Mouse (Mus musculus) embryonic fibroblast, embryonic 13.5 days (primary cell): ENCODE data around the gene Dcp1a. TPM values are rescaled to one million over a fixed set of nuclear protein-coding genes. Genes with fewer than 3 reads are reported as not detected.
A peak's percentile ranks its signal among the peaks of the same experiment; 100 is the strongest.
"Not testable (repeated sequence)": the region's sequence is repeated elsewhere in the genome, so short reads cannot be mapped to it uniquely, and the experiment has no call there.

Experiments
- H3K27ac ChIP-seq: 2 replicates; pipeline ENCODE4 v1.5.1; 2012; ENCODE audit warnings: low read length, control low read depth, inconsistent platforms; ENCODE audit not compliant: insufficient read depth
- H3K4me1 ChIP-seq: 2 replicates; pipeline ENCODE4 v1.6.1; 2011; ENCODE audit warnings: low read length; ENCODE audit not compliant: control insufficient read depth, insufficient read depth
- H3K4me3 ChIP-seq: 2 replicates; pipeline ENCODE4 v1.5.1; 2011; ENCODE audit warnings: mild to moderate bottlenecking, control low read depth, low read length; ENCODE audit not compliant: insufficient read depth
- CTCF ChIP-seq: IDR thresholded peaks from 2 replicates; pipeline ENCODE4 v1.5.1; 2011; ENCODE audit warnings: mild to moderate bottlenecking, control low read depth, low read length, moderate library complexity, borderline replicate concordance; ENCODE audit not compliant: insufficient read depth
- POLR2A ChIP-seq: IDR thresholded peaks from 2 replicates; pipeline ENCODE4 v1.6.1; 2011; ENCODE audit warnings: low read depth, mild to moderate bottlenecking, control low read depth, low read length, moderate library complexity
- polyA plus RNA-seq: library from polyadenylated mRNA; stranded (reverse); fragments of >200 nt; gene quantifications from 2 replicates; pipeline ENCODE4 v1.2.4, GENCODE M21; 2011; ENCODE audit warnings: low read depth; ENCODE audit not compliant: missing spikeins, insufficient read length

Gene Dcp1a
- polyA plus RNA-seq, 1 experiment = 26.0 TPM

DNA sequence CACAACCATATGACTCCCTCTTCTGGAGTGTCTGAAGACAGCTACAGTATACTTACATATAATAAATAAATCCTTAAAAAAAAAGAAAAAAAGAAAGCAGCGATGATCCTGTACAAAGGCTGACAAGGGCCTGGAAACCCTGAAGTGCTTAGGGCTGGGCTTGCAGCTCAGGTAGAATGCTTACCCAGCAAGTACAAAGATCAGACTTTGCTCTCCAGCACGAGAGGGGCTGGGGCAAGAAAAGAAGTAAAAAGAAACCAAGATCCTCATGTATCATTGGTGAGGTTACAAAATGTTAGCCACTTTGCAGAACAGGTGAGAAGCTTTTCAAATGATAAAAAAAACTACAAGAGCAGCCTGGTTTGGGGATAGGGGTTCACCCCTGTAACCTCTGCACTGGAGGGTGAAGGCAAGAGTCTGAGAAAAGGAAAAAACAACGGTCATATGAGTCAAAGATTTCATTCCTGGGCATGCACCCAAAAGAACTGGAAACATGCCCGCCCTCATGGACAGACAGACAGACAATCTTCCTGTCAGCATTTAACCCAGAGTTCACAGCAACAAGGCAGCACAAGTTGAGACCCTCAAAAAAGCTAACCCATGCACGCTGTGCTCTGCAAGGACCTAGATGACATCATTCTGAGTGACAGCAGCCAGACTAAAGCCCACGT lies 54.6 kb downstream of the Dcp1a start:
- no peak overlapping the region for H3K27ac ChIP-seq
- H3K4me3 ChIP-seq = no peak overlapping the region
- no peak for TF ChIP-seq POLR2A
- no peak for TF ChIP-seq CTCF
- H3K4me1 ChIP-seq = peaks cover 7% of the 10 kb centered on the region; the same call in 1 of the 2 replicates

DNA sequence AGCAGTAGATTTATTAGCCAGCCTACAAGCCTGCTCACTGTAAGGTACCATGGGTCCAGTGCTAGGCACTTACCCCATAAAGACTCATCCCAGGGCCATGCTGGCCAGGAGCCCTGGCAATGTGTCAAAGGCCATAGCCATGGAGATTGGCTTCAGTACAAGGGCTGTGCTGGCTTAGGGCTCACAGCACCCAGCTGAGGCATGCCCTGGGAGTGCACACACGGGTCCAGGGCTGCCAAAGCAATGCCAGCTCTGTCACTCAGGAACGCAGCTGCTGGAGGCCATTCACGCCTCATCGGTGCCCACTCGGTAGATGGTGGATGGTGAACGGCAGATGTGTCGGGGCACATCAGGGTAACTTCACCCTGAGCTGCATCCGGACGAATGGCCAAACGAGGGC lies 62.2 kb downstream of the Dcp1a start:
- TF ChIP-seq POLR2A = no peak
- no peak for TF ChIP-seq CTCF
- Histone ChIP-seq H3K27ac (no peak overlapping the region), H3K4me3 (no peak overlapping the region), H3K4me1 (no peaks in the 10 kb centered on the region)

DNA sequence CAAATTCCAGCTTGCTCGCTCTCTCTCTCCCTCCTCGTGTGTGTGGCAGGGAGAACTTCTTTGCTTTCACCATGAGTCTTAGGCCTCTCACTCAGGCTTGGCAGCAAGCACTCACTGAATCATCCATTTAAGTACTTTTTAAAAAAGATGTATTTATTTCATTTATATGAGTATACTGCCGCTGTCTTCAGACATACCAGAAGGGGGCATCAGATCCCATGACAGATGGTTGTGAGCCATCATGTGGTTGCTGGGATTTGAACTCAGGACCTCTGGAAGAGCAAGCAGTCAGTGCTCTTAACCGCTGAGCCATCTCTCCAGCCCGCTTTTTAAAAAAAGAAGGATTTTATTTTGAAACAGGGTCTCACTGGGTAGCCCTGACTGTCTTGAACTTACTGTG lies 64.0 kb downstream of the Dcp1a start:
- H3K4me1 ChIP-seq, H3K27ac ChIP-seq, H3K4me3 ChIP-seq: not testable (repeated sequence)

DNA sequence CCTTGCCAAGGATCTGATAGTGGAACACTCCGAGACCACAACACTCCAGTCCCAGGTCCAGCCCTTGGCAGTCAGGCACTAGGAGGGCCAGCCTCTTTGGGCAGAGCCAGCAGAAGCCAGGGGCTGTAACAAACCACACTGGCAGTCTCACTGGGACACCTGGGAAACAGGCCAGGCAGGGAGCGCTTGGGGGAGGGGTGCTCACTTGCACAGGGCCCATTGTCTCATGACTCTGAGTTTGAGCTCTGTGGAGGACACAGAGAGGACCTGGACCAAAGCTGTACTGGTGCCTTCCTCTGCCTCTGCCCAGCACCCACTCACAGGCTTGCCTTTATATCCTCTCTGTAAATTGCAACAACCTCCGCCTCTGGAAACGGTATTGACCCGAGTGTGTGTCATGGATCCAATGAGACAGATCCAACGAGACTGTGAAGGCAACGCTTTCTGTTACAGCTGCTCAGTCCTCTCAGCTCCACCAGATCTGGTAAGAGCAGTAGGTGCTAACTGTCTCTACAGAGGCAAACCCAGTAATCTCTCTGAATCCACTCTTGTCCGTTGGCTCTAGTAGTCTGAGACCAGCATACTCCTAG lies 68.9 kb downstream of the Dcp1a start, which contains the start of gene Tkt:
TSS of gene Tkt (plus strand) at position 229 of the 590 bp plus-strand sequence.
- TF ChIP-seq CTCF = no peak
- peak; percentile 44 for TF ChIP-seq POLR2A

DNA sequence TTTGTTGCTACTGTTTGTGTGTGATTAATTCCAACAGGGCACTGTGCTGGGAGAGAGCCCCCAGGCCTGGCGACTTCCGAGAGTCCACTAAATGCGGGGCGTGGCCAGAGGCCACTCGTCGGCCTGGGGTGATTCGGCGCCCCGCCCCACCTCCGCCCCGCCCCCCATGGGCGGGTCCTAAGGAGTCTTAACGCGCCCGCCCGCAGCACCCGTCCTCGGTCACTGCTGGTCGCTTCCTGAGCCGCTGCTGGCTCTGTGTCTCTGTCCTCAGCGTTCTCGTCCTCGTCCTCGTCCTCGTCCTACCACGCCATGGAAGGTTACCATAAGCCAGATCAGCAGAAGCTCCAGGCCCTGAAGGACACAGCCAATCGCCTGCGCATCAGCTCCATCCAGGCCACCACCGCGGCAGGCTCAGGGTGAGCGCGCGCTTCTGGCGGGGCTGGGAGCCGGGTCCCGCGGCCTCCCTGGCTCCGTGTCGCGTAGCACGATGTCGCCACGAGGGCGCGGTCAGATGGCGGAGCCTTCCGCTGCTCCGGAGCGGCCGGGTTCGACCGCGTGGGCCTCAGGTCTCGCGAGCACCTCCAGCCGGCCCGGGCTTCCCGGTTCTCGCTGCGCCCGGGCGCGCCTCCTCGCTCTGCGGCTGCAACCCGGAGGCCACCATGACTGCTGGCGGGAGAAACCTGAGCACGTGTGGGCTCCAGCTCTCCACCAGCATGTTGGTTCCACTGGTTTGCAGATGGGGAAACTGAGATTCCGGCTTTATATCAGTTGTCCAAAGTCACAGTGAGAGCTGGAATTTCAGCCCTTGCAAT lies 69.8 kb downstream of the Dcp1a start:
- H3K4me3 ChIP-seq = peak overlapping the region; percentile 62
- H3K4me1 ChIP-seq = peaks cover 16% of the 10 kb centered on the region
- H3K27ac ChIP-seq = peak overlapping the region; percentile 69
- TF ChIP-seq CTCF = no peak
- TF ChIP-seq POLR2A = peak; percentile 100

More for the DNA sequence above, 68.9 kb downstream of the Dcp1a start, which contains the start of gene Tkt:
- Histone ChIP-seq H3K27ac (peak within 1 kb of the TSS; percentile 69), H3K4me1 (peaks cover 16% of the 10 kb centered on the region), H3K4me3 (peak within 1 kb of the TSS; percentile 62)

DNA sequence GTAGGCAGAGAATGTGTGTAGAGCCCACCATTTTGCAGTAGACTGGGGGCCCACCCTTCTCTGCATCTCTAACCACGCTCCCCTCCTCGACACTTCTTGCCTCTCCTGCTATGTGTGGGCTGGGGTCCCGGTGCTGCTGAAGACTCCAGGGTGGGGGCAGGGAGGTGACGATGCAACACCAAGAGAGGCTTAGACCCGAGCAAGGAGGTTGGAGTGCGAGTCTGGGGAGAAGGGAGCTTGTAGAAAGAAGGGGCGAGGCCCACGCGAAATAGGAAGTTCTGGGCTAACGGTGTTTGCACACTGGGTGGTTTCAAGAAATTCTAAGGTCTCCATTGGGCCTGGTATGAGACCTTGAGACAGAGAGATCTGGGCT lies 70.4 kb downstream of the Dcp1a start:
- Histone ChIP-seq H3K4me3 (peak overlapping the region; percentile 62), H3K4me1 (peaks cover 16% of the 10 kb centered on the region), H3K27ac (peak overlapping the region; percentile 37; the same call in 1 of the 2 replicates)
- TF ChIP-seq CTCF = no peak
- TF ChIP-seq POLR2A = no peak

DNA sequence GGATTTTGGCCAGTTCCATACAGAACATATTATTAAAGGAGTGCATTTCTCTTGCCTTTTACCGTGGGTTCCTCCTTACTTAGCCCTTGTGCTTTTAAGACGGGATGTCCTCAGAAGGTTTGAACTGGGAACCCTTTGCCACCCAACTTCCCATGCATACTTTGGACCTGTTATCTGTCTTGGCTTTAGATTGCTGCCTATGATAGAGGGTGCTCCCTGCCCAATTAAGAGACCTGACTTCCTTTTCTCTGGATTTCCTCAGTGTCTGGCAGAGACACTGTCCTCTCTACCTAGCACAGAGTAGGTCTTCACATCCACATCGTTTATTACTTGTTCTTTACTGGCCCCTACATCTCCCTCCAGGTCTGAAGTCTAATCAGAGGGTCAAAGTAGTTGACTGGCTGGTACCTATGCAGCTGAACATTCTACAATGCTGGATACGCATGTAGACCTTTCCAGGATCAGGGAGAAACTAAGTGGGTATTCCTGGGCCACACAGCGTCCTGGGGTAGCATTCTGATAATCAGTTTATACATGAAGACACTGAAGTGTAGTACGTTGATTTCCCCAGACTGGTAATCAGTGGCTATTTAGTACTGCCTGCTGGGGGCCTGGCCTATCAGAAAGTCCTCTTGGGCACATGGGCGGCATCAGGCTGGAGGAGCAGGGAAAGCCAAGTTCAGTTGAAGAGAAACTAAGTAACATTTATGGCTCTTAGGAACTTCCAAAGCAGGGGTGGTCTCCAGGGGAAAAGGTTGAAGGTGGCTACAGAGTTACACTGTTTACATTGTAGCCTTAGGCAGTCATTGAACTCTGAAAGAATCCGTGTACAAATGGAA lies 71.1 kb downstream of the Dcp1a start:
- peak overlapping the region; percentile 62 for H3K4me3 ChIP-seq
- H3K27ac ChIP-seq = no peak overlapping the region
- TF ChIP-seq CTCF = no peak
- TF ChIP-seq POLR2A = no peak; the same call in 1 of the 2 replicates
- H3K4me1 ChIP-seq = peaks cover 16% of the 10 kb centered on the region

DNA sequence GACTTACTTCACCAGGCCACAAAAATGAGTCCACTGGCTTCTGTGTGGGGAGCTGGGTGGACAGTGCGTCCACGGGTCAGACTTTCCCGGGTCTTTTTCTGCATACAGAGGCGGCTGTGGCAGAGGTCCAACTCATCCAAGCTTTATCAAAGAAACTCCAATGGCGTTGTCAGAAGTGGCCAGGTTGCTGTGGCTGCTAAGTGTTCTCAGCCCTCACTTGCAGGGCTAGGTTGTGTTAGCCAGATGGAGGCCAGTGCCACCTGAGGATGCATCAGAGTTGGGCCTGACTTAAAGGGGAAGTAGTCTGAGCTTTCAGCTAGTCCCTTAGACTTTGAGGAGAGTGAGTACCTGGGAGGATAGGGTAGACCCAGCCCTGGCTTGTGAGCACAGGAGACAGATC lies 72.2 kb downstream of the Dcp1a start:
- Histone ChIP-seq H3K27ac (no peak overlapping the region), H3K4me3 (peak overlapping the region; percentile 62), H3K4me1 (peaks cover 16% of the 10 kb centered on the region)
- TF ChIP-seq CTCF (no peak), POLR2A (no peak)

DNA sequence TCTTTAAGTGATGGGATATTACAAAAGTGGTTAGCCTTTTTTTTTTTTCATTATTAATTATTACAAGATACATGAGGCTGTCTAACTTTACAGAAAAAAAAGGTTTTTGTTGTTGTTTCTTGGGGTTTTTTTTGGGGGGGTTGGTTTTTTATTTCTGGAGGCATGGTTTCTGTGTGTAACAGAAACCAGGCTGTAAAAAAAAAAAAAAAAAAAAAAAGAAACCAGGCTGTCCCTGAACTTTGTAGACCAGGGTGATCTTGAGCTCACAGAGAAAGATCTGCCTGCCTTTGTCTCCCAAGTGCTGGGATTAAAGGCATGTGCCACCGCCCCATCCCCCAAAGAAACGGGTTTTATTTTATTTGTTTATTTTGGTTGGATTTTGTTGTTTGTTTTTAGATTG lies 72.6 kb downstream of the Dcp1a start:
- TF ChIP-seq POLR2A (no peak), CTCF (no peak)
- Histone ChIP-seq H3K4me3 (no peak overlapping the region), H3K4me1 (peaks cover 16% of the 10 kb centered on the region), H3K27ac (no peak overlapping the region)

DNA sequence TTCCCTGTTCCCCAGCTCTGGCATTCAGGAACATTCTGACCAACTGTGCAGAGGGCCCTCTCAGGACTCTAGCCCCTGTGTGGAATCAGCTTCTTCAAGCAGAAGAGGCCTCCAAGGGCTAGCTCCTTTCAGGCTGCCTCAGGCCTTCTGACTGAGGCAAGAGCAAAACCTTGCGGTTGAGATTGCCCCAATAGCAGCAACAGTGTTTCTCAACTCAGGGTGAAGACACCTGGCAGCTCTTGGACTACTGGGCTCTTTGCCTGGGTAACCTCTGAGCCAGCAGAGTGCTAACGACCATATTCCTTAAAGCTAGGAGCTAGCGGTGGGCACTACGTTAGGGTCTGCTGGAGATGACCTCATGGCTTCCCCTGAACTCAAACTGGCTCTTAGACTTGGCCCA lies 73.8 kb downstream of the Dcp1a start:
- TF ChIP-seq POLR2A = no peak
- TF ChIP-seq CTCF = no peak
- Histone ChIP-seq H3K4me1 (peaks cover 13% of the 10 kb centered on the region), H3K4me3 (no peak overlapping the region), H3K27ac (no peak overlapping the region)
